Mouse (Mus musculus): ENCODE measurements around the gene Pdilt. TPM values are rescaled to one million over a fixed set of nuclear protein-coding genes. Genes with fewer than 3 reads are reported as not detected.

Pdilt gene
- polyA plus RNA-seq, 1 experiment from 2014 or later, result not detected

Other genes with a start within 250 kb of the Pdilt start
- gene Gp2, start 64.2 kb downstream of the Pdilt start, polyA plus RNA-seq (2016; fragmentation: Nextera tagmentation; extraction: Ambion mirVana), result not detected in 2 replicates
- not detected in 2 replicates for gene Umod, start 44.2 kb downstream of the Pdilt start, polyA plus RNA-seq (2016; fragmentation: Nextera tagmentation; extraction: Ambion mirVana)
- not detected in 2 replicates for gene Acsm5, start 4.0 kb downstream of the Pdilt start, polyA plus RNA-seq (2016; fragmentation: Nextera tagmentation; extraction: Ambion mirVana)
- gene Acsm2, start 30.9 kb upstream of the Pdilt start, polyA plus RNA-seq (2016; fragmentation: Nextera tagmentation; extraction: Ambion mirVana), result not detected in 2 replicates
- not detected in 2 replicates for gene Acsm1, start 83.5 kb upstream of the Pdilt start, polyA plus RNA-seq (2016; fragmentation: Nextera tagmentation; extraction: Ambion mirVana)
- not detected in 2 replicates for gene Acsm4, start 166.5 kb upstream of the Pdilt start, polyA plus RNA-seq (2016; fragmentation: Nextera tagmentation; extraction: Ambion mirVana)
- gene Thumpd1, start 197.3 kb upstream of the Pdilt start, polyA plus RNA-seq (2016; fragmentation: Nextera tagmentation; extraction: Ambion mirVana), result 89.0 and 90.0 TPM in 2 replicates
- 0.13 and 0.36 TPM in 2 replicates for gene Acsm3, start 237.4 kb upstream of the Pdilt start, polyA plus RNA-seq (2016; fragmentation: Nextera tagmentation; extraction: Ambion mirVana)

All from limb, embryonic 12.5 days (tissue).